Mouse (Mus musculus) MEL (cell line): Measurements from ENCODE around the gene Hsf4. TPM values are rescaled to one million over a fixed set of nuclear protein-coding genes. Genes with fewer than 3 reads are reported as not detected.

Experiments
- DNase-seq: peaks from one replicate; pipeline ENCODE4 v3.0.0; 2011; ENCODE audit warnings: low read depth, low spot score
- H3K27ac ChIP-seq: 2 replicates; pipeline ENCODE4 v1.5.1; 2012; ENCODE audit warnings: low read depth, mild to moderate bottlenecking, control low read depth, low read length, moderate library complexity; ENCODE audit not compliant: control insufficient read depth
- H3K27me3 ChIP-seq, 2 experiments: fragments of 150-350 bp in 1 of 2; sonication (generic) in 1 of 2; 2 replicates each; pipeline ENCODE4 v1.6.1; 2012; ENCODE audit warnings: low read length in 2 of 2, mild to moderate bottlenecking in 2 of 2, improper control_type of control experiment in 1 of 2, moderate library complexity in 1 of 2; ENCODE audit not compliant: insufficient read depth in 2 of 2, control insufficient read depth in 1 of 2
- H3K36me3 ChIP-seq, 2 experiments: 2 replicates each; pipeline ENCODE4 v1.6.1; 2012 to 2014; ENCODE audit warnings: low read length in 2 of 2, improper control_type of control experiment in 1 of 2, inconsistent platforms in 1 of 2, mild to moderate bottlenecking in 1 of 2; ENCODE audit not compliant: insufficient read depth in 2 of 2, control insufficient read depth in 1 of 2
- H3K4me1 ChIP-seq, 2 experiments: fragments of 150-350 bp in 1 of 2; sonication (generic) in 1 of 2; 2 replicates each; pipeline ENCODE4 v1.6.1; 2012; ENCODE audit warnings: low read length in 2 of 2, improper control_type of control experiment in 1 of 2, mild to moderate bottlenecking in 1 of 2; ENCODE audit not compliant: insufficient read depth in 2 of 2, control insufficient read depth in 1 of 2
- H3K4me3 ChIP-seq, 2 experiments: fragments of 150-350 bp in 1 of 2; sonication (generic) in 1 of 2; 2 replicates each; pipeline ENCODE4 v1.5.1; 2012; ENCODE audit warnings: low read depth in 2 of 2, low read length in 2 of 2, mild to moderate bottlenecking in 2 of 2, moderate library complexity in 2 of 2, control low read depth in 1 of 2, improper control_type of control experiment in 1 of 2; ENCODE audit not compliant: control insufficient read depth in 1 of 2, insufficient read depth in 1 of 2
- H3K79me2 ChIP-seq: 2 replicates; pipeline ENCODE4 v1.6.1; 2012; ENCODE audit warnings: mild to moderate bottlenecking, low read length, moderate library complexity; ENCODE audit not compliant: control insufficient read depth, poor library complexity, insufficient read depth
- H3K9ac ChIP-seq: 2 replicates; pipeline ENCODE4 v1.6.1; 2012; ENCODE audit warnings: low read depth, mild to moderate bottlenecking, control low read depth, low read length, moderate library complexity; ENCODE audit not compliant: control insufficient read depth, poor library complexity, severe bottlenecking
- H3K9me3 ChIP-seq: fragments of 150-350 bp; sonication (generic); replicated peaks from 2 replicates; pipeline ENCODE4 v1.6.1; 2012; ENCODE audit warnings: mild to moderate bottlenecking, low read length, improper control_type of control experiment, moderate library complexity; ENCODE audit not compliant: insufficient read depth
- CHD2 ChIP-seq: IDR thresholded peaks from 2 replicates; pipeline ENCODE4 v1.6.1; 2011; ENCODE audit warnings: low read length, improper control_type of control experiment
- E2F4 ChIP-seq: IDR thresholded peaks from 2 replicates; pipeline ENCODE4 v1.6.1; 2011; ENCODE audit warnings: low read depth, low read length, improper control_type of control experiment, borderline replicate concordance
- ELF1 ChIP-seq: IDR thresholded peaks from 2 replicates; pipeline ENCODE4 v1.6.1; 2014; ENCODE audit warnings: low read depth, mild to moderate bottlenecking, inconsistent platforms, low read length, improper control_type of control experiment, moderate library complexity
- EP300 ChIP-seq, 2 experiments: IDR thresholded peaks; 2 replicates each; pipeline ENCODE4 v1.6.1; 2011; ENCODE audit warnings: improper control_type of control experiment in 2 of 2, low read length in 2 of 2, low read depth in 1 of 2, mild to moderate bottlenecking in 1 of 2
- GATA1 ChIP-seq: IDR thresholded peaks from 2 replicates; pipeline ENCODE4 v1.6.1; 2011; ENCODE audit warnings: low read depth, low read length, improper control_type of control experiment
- JUND ChIP-seq: IDR thresholded peaks from 2 replicates; pipeline ENCODE4 v1.6.1; 2011; ENCODE audit warnings: low read depth, mild to moderate bottlenecking, improper control_type of control experiment, low read length
- KAT2A ChIP-seq: conservative IDR thresholded peaks from 2 replicates; pipeline ENCODE4 v1.6.1; 2012; ENCODE audit warnings: low read depth, low read length, improper control_type of control experiment, inconsistent platforms
- MAX ChIP-seq: IDR thresholded peaks from 2 replicates; pipeline ENCODE4 v1.6.1; 2011; ENCODE audit warnings: low read length, improper control_type of control experiment
- MXI1 ChIP-seq: IDR thresholded peaks from 2 replicates; pipeline ENCODE4 v1.6.1; 2011; ENCODE audit warnings: mild to moderate bottlenecking, low read depth, low read length, improper control_type of control experiment
- MYB ChIP-seq: IDR thresholded peaks from 2 replicates; pipeline ENCODE4 v1.6.1; 2011; ENCODE audit warnings: mild to moderate bottlenecking, low read depth, low read length, improper control_type of control experiment
- NELFE ChIP-seq: IDR thresholded peaks from 2 replicates; pipeline ENCODE4 v1.6.1; 2011; ENCODE audit warnings: low read depth, low read length, improper control_type of control experiment
- POLR2A ChIP-seq, 2 experiments: IDR thresholded peaks; 2 replicates each; pipeline ENCODE4 v1.6.1; 2011 to 2012; ENCODE audit warnings: low read length in 2 of 2, mild to moderate bottlenecking in 2 of 2, control low read depth in 1 of 2, improper control_type of control experiment in 1 of 2, low read depth in 1 of 2, moderate library complexity in 1 of 2; ENCODE audit not compliant: control insufficient read depth in 1 of 2, insufficient read depth in 1 of 2, poor library complexity in 1 of 2
- RAD21 ChIP-seq: IDR thresholded peaks from 2 replicates; pipeline ENCODE4 v1.6.1; 2011; ENCODE audit warnings: mild to moderate bottlenecking, low read depth, low read length, improper control_type of control experiment
- RCOR1 ChIP-seq: IDR thresholded peaks from 2 replicates; pipeline ENCODE4 v1.6.1; 2012; ENCODE audit warnings: low read depth, mild to moderate bottlenecking, inconsistent platforms, low read length, improper control_type of control experiment
- SIN3A ChIP-seq: IDR thresholded peaks from 2 replicates; pipeline ENCODE4 v1.6.1; 2012; ENCODE audit warnings: low read length, improper control_type of control experiment, inconsistent platforms
- SMC3 ChIP-seq: IDR thresholded peaks from 2 replicates; pipeline ENCODE4 v1.6.1; 2011; ENCODE audit warnings: low read depth, low read length, improper control_type of control experiment
- TAL1 ChIP-seq: IDR thresholded peaks from 2 replicates; pipeline ENCODE4 v1.6.1; 2012; ENCODE audit warnings: mild to moderate bottlenecking, inconsistent platforms, low read length, moderate library complexity, mixed read lengths
- TCF12 ChIP-seq: IDR thresholded peaks from 2 replicates; pipeline ENCODE4 v1.6.1; 2014; ENCODE audit warnings: low read depth, mild to moderate bottlenecking, inconsistent platforms, low read length, improper control_type of control experiment, moderate library complexity
- USF1 ChIP-seq: IDR thresholded peaks from 2 replicates; pipeline ENCODE4 v1.6.1; 2014; ENCODE audit warnings: low read depth, mild to moderate bottlenecking, inconsistent platforms, low read length, improper control_type of control experiment, moderate library complexity
- ZC3H11A ChIP-seq: IDR thresholded peaks from 2 replicates; pipeline ENCODE4 v1.6.1; 2012; ENCODE audit warnings: low read depth, mild to moderate bottlenecking, inconsistent platforms, low read length, improper control_type of control experiment
- ZNF384 ChIP-seq: IDR thresholded peaks from 2 replicates; pipeline ENCODE4 v1.6.1; 2012; ENCODE audit warnings: low read depth, mild to moderate bottlenecking, inconsistent platforms, low read length, improper control_type of control experiment
- polyA plus RNA-seq, 2 experiments: library from polyadenylated mRNA; stranded (reverse) in 1 of 2; unstranded in 1 of 2; fragments of >175 nt in 1 of 2; fragments of >200 nt in 1 of 2; gene quantifications; 2 replicates each; pipeline versions ENCODE4 v1.2.1 to v1.2.4; 2012; ENCODE audit warnings: low replicate concordance in 2 of 2, low read depth in 1 of 2; ENCODE audit not compliant: insufficient read length in 2 of 2, insufficient read depth in 1 of 2, missing spikeins in 1 of 2
- total RNA-seq: library from RNA; depleted of rRNA; stranded (reverse); fragments of 300-350 nt; gene quantifications from 2 replicates; pipeline ENCODE4 v1.2.3, GENCODE M21; 2012

The Hsf4 gene
- total and polyA plus RNA-seq, 3 experiments, result 1.7 to 7.1 TPM; not detected in 1

- Histone ChIP-seq H3K9ac (no peak overlapping the region), H3K36me3 (peaks cover 0 to 7% of the 10 kb centered on the region in 2 experiments; a peak in 2 of 4 replicates), H3K27me3 (no peaks in the 10 kb centered on the region), H3K9me3 (no peaks in the 10 kb centered on the region), H3K27ac (no peak overlapping the region), H3K4me3 (no peak overlapping the region), H3K4me1 (peaks cover 8 to 16% of the 10 kb centered on the region in 2 experiments), H3K79me2 (no peaks in the 10 kb centered on the region)
- DNase-seq, result no peak
- TF ChIP-seq CHD2 (no peak), GATA1 (no peak), MYB (no peak), TCF12 (no peak)
Observed at GRCm38 (mm10) chr8:105275387-105275786, 5.8 kb downstream of the Hsf4 start.

- Histone ChIP-seq H3K9me3 (no peaks in the 10 kb centered on the region), H3K4me1 (peaks cover 8 to 16% of the 10 kb centered on the region in 2 experiments), H3K27ac (no peak within 1 kb of the TSS), H3K4me3 (no peak within 1 kb of the TSS), H3K36me3 (peaks cover 0 to 7% of the 10 kb centered on the region in 2 experiments; a peak in 2 of 4 replicates), H3K27me3 (no peaks in the 10 kb centered on the region), H3K79me2 (no peaks in the 10 kb centered on the region), H3K9ac (no peak within 1 kb of the TSS)
- DNase-seq, result no peak
- no peak for TF ChIP-seq POLR2A (IDR thresholded peaks at IDR 0.05; ENCODE audit: control insufficient read depth in 1 of 2, insufficient read depth in 1 of 2, low read depth in 1 of 2, low read length in 2 of 2, poor library complexity in 1 of 2)
- no peak for TF ChIP-seq RAD21
- no peak for TF ChIP-seq JUND
- no peak for TF ChIP-seq SMC3
- no peak for TF ChIP-seq SIN3A
- TF ChIP-seq ZC3H11A, result no peak
- no peak for TF ChIP-seq MAX
- TF ChIP-seq EP300 (IDR thresholded peaks at IDR 0.05; ENCODE audit: low read depth in 1 of 2, low read length in 2 of 2), result no peak
- TF ChIP-seq E2F4, result no peak
- no peak for TF ChIP-seq TAL1
- no peak for TF ChIP-seq RCOR1
- no peak for TF ChIP-seq MXI1
- no peak for TF ChIP-seq ZNF384
- no peak for TF ChIP-seq USF1
- TF ChIP-seq KAT2A, result no peak
- TF ChIP-seq GATA1, result no peak
- TF ChIP-seq NELFE, result no peak
- no peak for TF ChIP-seq ELF1
Observed at GRCm38 (mm10) chr8:105275840-105276239, 6.2 kb downstream of the Hsf4 start, which contains the start of gene Nol3. TSS of gene Nol3 (plus strand) at chr8:105276140.
